Mouse (Mus musculus): ENCODE results near the gene Nosip. TPM values are rescaled to one million over a fixed set of nuclear protein-coding genes. Genes with fewer than 3 reads are reported as not detected.
"Not testable (repeated sequence)": the region's sequence is repeated elsewhere in the genome, so short reads cannot be mapped to it uniquely, and the experiment has no call there.

Nosip gene
- polyA plus RNA-seq, 1 experiment from 2014 or later = 67.7 TPM

DNA sequence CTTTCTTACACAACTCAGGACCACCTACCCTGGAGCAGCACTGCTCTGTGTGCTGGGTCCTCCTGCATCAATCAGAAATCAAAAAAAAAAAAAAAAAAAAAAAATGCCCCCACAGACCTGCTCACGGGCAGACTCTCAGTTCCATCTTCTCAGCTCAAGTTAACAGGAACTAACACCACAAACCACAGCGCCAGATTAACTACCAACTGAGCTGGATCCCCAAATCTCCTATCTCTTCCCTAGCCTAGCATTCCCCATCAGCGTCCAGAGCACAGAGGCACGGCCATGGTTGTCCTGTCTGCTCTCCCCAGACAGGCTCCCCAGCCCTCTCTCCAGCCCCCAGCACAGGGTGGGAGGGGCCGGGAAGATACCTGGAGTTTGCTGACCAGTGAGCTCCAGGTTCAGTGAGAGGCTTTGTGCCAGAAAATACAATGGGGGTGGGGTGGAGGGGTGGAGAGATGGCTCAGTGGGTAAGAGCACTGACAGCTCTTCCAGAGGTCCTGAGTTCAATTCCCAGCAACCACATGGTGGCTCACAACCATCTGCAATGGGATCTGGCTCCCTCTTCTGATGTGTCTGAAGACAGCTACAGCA is 44.9 kb downstream of the Nosip start:
- H3K4me2 ChIP-seq (ENCODE audit: low read length) = no peak overlapping the region
- WGBS = 49% methylated on average over 5 of the region's 5 CpGs
- H3K4me1 ChIP-seq (ENCODE audit: control insufficient read depth, insufficient read depth, low read length) = no peaks in the 10 kb centered on the region
- H3K4me3 ChIP-seq (ENCODE audit: low read depth, low read length) = no peak overlapping the region
- ATAC-seq = no peak
- H3K9me3 ChIP-seq (replicated peaks; ENCODE audit: control insufficient read depth, low read length, poor library complexity, severe bottlenecking) = no peaks in the 10 kb centered on the region
- H3K36me3 ChIP-seq (ENCODE audit: control insufficient read depth, insufficient read depth, low read length) = no peaks in the 10 kb centered on the region
- no peak overlapping the region for H3K27ac ChIP-seq (ENCODE audit: low read length)
- H3K27me3 ChIP-seq (ENCODE audit: control insufficient read depth, insufficient read depth, low read depth, low read length) = no peaks in the 10 kb centered on the region
- H3K9ac ChIP-seq (ENCODE audit: low read depth, low read length) = no peak overlapping the region

GRCm38 (mm10) chr7:45110089-45110488 is 47.9 kb downstream of the Nosip start:
- H3K4me3 ChIP-seq (ENCODE audit: low read depth, low read length); H3K27me3 ChIP-seq (ENCODE audit: control insufficient read depth, insufficient read depth, low read depth, low read length); ATAC-seq; H3K9ac ChIP-seq (ENCODE audit: low read depth, low read length); H3K9me3 ChIP-seq (replicated peaks; ENCODE audit: control insufficient read depth, low read length, poor library complexity, severe bottlenecking); H3K4me2 ChIP-seq (ENCODE audit: low read length); H3K4me1 ChIP-seq (ENCODE audit: control insufficient read depth, insufficient read depth, low read length); H3K36me3 ChIP-seq (ENCODE audit: control insufficient read depth, insufficient read depth, low read length); H3K27ac ChIP-seq (ENCODE audit: low read length): not testable (repeated sequence)
- WGBS = 96% methylated on average over 4 of the region's 4 CpGs

DNA sequence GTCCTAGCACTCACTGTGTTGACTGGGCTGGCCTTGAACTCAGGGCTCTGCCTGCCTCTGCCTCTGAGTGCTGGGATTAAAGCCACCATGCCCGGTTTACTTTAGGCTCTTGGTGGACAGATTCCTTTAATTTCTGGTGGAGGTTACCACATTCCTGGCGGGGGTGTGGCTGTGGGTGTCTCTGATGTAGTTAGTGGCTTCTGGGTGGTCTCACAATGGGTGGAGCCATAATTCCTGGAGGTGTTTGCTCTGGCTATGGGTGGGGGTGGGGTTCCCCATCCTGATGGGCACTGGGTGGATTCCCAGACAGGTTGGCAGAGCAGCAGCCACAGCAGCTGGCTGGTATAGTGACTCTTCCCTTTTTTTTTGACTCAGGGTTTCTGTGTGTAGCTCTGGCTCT is 49.7 kb downstream of the Nosip start:
- WGBS = 75% methylated on average over 2 of the region's 2 CpGs
- H3K4me1 ChIP-seq (ENCODE audit: control insufficient read depth, insufficient read depth, low read length) = no peaks in the 10 kb centered on the region
- no peak overlapping the region for H3K27ac ChIP-seq (ENCODE audit: low read length)
- no peak overlapping the region for H3K9ac ChIP-seq (ENCODE audit: low read depth, low read length)
- no peaks in the 10 kb centered on the region for H3K9me3 ChIP-seq (replicated peaks; ENCODE audit: control insufficient read depth, low read length, poor library complexity, severe bottlenecking)
- H3K36me3 ChIP-seq (ENCODE audit: control insufficient read depth, insufficient read depth, low read length) = no peaks in the 10 kb centered on the region
- no peak overlapping the region for H3K4me3 ChIP-seq (ENCODE audit: low read depth, low read length)
- H3K27me3 ChIP-seq (ENCODE audit: control insufficient read depth, insufficient read depth, low read depth, low read length) = no peaks in the 10 kb centered on the region
- no peak for ATAC-seq
- no peak overlapping the region for H3K4me2 ChIP-seq (ENCODE audit: low read length)

DNA sequence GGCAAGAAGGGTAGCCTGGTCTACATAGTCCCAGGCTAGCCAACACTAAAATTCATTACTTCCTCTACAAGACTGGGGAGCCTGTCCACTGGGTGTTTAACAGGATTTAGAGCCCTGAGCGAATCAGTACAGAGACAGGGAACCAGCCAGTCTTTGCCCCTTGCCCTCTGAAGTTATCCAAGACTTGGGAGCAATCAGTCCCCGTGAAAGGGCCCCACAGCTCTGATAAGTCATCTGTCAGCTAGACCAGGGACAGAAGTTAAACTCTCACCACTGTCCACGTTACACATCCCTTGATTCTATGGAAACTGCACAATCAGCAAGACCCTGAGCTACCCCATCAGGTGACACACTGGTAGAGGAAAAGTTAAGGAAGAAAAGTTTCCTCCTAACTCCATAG is 50.3 kb downstream of the Nosip start:
- H3K36me3 ChIP-seq (ENCODE audit: control insufficient read depth, insufficient read depth, low read length) = no peaks in the 10 kb centered on the region
- no peaks in the 10 kb centered on the region for H3K4me1 ChIP-seq (ENCODE audit: control insufficient read depth, insufficient read depth, low read length)
- no peak overlapping the region for H3K9ac ChIP-seq (ENCODE audit: low read depth, low read length)
- ATAC-seq = no peak
- H3K4me2 ChIP-seq (ENCODE audit: low read length) = no peak overlapping the region
- no peaks in the 10 kb centered on the region for H3K9me3 ChIP-seq (replicated peaks; ENCODE audit: control insufficient read depth, low read length, poor library complexity, severe bottlenecking)
- 64% methylated on average over 3 of the region's 3 CpGs for WGBS
- H3K27ac ChIP-seq (ENCODE audit: low read length) = no peak overlapping the region
- H3K4me3 ChIP-seq (ENCODE audit: low read depth, low read length) = no peak overlapping the region
- H3K27me3 ChIP-seq (ENCODE audit: control insufficient read depth, insufficient read depth, low read depth, low read length) = no peaks in the 10 kb centered on the region

DNA sequence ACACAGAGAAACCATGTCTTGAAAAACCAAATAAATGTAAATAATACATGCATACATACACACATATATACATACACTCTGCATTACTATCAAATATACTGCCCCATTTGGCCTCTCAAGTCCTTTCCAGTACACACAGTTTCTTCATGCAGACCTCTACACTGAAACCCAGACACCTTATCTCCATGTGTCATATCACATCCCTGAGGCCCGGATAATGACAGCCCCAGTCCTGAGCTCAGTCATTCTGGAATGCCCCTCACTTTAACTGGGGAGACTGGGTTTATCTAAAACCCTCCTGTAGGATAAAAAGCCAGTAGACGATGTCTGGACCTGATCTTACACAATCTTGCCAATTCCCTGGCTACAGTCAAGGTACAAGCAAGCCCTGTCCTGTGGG is 51.2 kb downstream of the Nosip start:
- H3K4me1 ChIP-seq (ENCODE audit: control insufficient read depth, insufficient read depth, low read length) = no peaks in the 10 kb centered on the region
- no peaks in the 10 kb centered on the region for H3K36me3 ChIP-seq (ENCODE audit: control insufficient read depth, insufficient read depth, low read length)
- no peaks in the 10 kb centered on the region for H3K9me3 ChIP-seq (replicated peaks; ENCODE audit: control insufficient read depth, low read length, poor library complexity, severe bottlenecking)
- H3K4me2 ChIP-seq (ENCODE audit: low read length) = no peak overlapping the region
- H3K27ac ChIP-seq (ENCODE audit: low read length) = no peak overlapping the region
- no peak overlapping the region for H3K4me3 ChIP-seq (ENCODE audit: low read depth, low read length)
- 92% methylated on average over 2 of the region's 2 CpGs for WGBS
- no peaks in the 10 kb centered on the region for H3K27me3 ChIP-seq (ENCODE audit: control insufficient read depth, insufficient read depth, low read depth, low read length)
- no peak for ATAC-seq
- H3K9ac ChIP-seq (ENCODE audit: low read depth, low read length) = no peak overlapping the region

DNA sequence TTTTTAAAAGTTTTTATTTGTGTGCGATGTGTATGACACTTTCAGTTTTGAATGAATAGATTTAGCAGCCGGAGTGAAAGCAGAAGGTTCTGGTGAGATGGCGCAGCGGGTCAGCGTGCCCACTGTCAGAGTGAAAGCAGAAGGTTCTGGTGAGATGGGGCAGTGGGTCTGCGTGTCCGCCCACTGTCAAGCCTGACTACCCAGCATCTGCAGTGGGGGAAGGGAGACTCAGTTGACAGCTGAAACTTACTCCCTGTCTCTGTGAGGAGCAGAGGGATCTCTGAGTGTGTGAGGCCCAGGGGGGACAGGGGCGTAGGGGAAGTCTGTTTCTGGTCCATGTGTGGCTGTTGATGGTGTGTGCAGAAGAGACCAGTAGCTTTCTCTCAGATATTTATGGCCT is 55.3 kb downstream of the Nosip start:
- peaks cover 6% of the 10 kb centered on the region; the same call in 1 of the 2 replicates for H3K4me1 ChIP-seq (ENCODE audit: control insufficient read depth, insufficient read depth, low read length)
- no peak for ATAC-seq
- H3K36me3 ChIP-seq (ENCODE audit: control insufficient read depth, insufficient read depth, low read length) = peaks cover 28% of the 10 kb centered on the region
- no peak overlapping the region for H3K27ac ChIP-seq (ENCODE audit: low read length)
- H3K27me3 ChIP-seq (ENCODE audit: control insufficient read depth, insufficient read depth, low read depth, low read length) = no peaks in the 10 kb centered on the region
- H3K4me2 ChIP-seq (ENCODE audit: low read length) = no peak overlapping the region
- no peaks in the 10 kb centered on the region for H3K9me3 ChIP-seq (replicated peaks; ENCODE audit: control insufficient read depth, low read length, poor library complexity, severe bottlenecking)
- WGBS = 82% methylated on average over 8 of the region's 8 CpGs
- no peak overlapping the region for H3K9ac ChIP-seq (ENCODE audit: low read depth, low read length)
- no peak overlapping the region for H3K4me3 ChIP-seq (ENCODE audit: low read depth, low read length)

- peaks cover 31% of the 10 kb centered on the region for H3K36me3 ChIP-seq (ENCODE audit: control insufficient read depth, insufficient read depth, low read length)
Measured at GRCm38 (mm10) chr7:45118336-45118735, 56.1 kb downstream of the Nosip start.

DNA sequence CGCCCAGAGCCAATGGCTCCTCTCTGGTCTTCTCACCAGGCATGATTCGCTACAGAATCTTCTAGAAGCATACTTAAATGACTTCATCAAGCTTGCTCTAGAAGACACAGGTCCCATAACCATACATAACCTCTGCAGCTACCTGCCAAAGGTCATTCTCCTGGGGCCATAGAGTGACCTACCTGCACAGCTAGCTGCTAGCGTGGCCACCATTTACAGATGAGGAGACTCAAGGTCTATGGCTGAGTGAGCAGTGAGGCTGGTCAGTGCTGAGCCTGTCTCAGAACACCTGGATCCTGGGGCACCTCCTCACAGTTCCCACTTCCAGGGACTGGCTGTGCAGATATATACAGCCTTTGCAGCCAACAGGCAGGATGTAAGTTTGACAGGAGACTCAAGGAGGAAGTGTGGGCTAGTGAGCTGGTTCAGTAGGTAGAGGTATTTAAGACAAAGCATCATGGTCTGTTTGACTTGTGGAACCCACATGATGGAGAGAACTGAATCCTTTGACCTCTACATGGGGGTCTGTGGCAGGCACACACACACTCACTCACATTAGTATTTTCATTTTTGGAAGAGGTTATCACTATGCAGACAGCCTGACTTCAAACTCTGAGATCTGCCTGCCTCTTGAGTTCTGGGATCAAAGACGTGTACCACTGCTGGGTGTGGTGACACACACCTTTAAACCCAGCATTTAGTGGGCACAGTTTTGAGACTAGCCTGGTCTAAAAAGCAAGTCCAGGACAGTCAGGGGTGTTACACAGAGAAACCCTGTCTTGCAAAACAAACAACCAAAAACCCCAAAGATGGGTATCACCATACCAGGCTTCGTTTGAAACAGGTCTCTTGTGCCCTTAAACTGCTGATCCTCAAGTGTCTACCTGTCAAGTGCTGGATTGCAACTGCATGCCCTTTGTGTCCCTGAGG is 57.8 kb downstream of the Nosip start:
- Histone ChIP-seq H3K4me3 (ENCODE audit: low read depth, low read length) (no peak overlapping the region), H3K27ac (ENCODE audit: low read length) (no peak overlapping the region), H3K9ac (ENCODE audit: low read depth, low read length) (no peak overlapping the region), H3K27me3 (ENCODE audit: control insufficient read depth, insufficient read depth, low read depth, low read length) (no peaks in the 10 kb centered on the region), H3K36me3 (ENCODE audit: control insufficient read depth, insufficient read depth, low read length) (peaks cover 31% of the 10 kb centered on the region), H3K4me2 (ENCODE audit: low read length) (no peak overlapping the region), H3K9me3 (replicated peaks; ENCODE audit: control insufficient read depth, low read length, poor library complexity, severe bottlenecking) (no peaks in the 10 kb centered on the region), H3K4me1 (ENCODE audit: control insufficient read depth, insufficient read depth, low read length) (peaks cover 19% of the 10 kb centered on the region)
- no peak for ATAC-seq
- WGBS = 86% methylated on average over 5 of the region's 5 CpGs

More at GRCm38 (mm10) chr7:45118336-45118735, 56.1 kb downstream of the Nosip start:
- peaks cover 13% of the 10 kb centered on the region for H3K4me1 ChIP-seq (ENCODE audit: control insufficient read depth, insufficient read depth, low read length)
- H3K9me3 ChIP-seq (replicated peaks; ENCODE audit: control insufficient read depth, low read length, poor library complexity, severe bottlenecking) = no peaks in the 10 kb centered on the region
- no peak overlapping the region for H3K9ac ChIP-seq (ENCODE audit: low read depth, low read length)
- no peak overlapping the region for H3K4me2 ChIP-seq (ENCODE audit: low read length)
- 91% methylated on average over 6 of the region's 6 CpGs for WGBS
- H3K27me3 ChIP-seq (ENCODE audit: control insufficient read depth, insufficient read depth, low read depth, low read length) = no peaks in the 10 kb centered on the region
- ATAC-seq = no peak
- no peak overlapping the region for H3K27ac ChIP-seq (ENCODE audit: low read length)
- no peak overlapping the region for H3K4me3 ChIP-seq (ENCODE audit: low read depth, low read length)

DNA sequence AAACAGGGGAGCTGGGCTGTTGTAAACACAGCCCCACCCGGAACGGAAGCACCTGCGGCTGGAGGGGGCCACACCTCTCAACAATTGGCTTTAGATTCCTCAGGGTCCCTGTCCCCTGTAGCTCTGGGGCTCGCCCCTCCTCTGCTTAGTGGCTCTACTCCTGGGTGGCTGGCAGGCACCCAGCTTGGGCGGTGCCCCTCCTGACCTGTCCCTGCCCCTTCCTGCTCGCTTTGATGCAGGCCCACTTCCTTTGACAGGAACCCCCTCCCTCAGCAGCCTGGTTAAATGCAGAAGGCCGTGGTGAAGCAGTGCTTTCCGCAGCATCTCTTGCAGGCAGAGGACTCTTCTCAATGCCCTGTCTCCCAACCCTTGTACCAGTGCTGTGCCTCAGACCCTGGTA is 59.2 kb downstream of the Nosip start:
- Histone ChIP-seq H3K9ac (ENCODE audit: low read depth, low read length) (no peak overlapping the region), H3K27me3 (ENCODE audit: control insufficient read depth, insufficient read depth, low read depth, low read length) (no peaks in the 10 kb centered on the region), H3K9me3 (replicated peaks; ENCODE audit: control insufficient read depth, low read length, poor library complexity, severe bottlenecking) (no peaks in the 10 kb centered on the region), H3K36me3 (ENCODE audit: control insufficient read depth, insufficient read depth, low read length) (peaks cover 45% of the 10 kb centered on the region), H3K4me1 (ENCODE audit: control insufficient read depth, insufficient read depth, low read length) (peaks cover 26% of the 10 kb centered on the region), H3K4me2 (ENCODE audit: low read length) (no peak overlapping the region), H3K27ac (ENCODE audit: low read length) (no peak overlapping the region), H3K4me3 (ENCODE audit: low read depth, low read length) (no peak overlapping the region)
- 71% methylated on average over 7 of the region's 8 CpGs for WGBS
- no peak for ATAC-seq
